Mouse (Mus musculus): ENCODE data around the gene St14.
A peak's percentile ranks its signal among the peaks of the same experiment; 100 is the strongest.
"Not testable (repeated sequence)": the region's sequence is repeated elsewhere in the genome, so short reads cannot be mapped to it uniquely, and the experiment has no call there.

Gene St14

GRCm38 (mm10) chr9:31131205-31131968, at the start of gene St14:
Gene St14, minus strand, starts transcription at chr9:31131853.
- DNase-seq: peak; percentile 70

GRCm38 (mm10) chr9:31177692-31178091, 46.0 kb upstream of the St14 start:
- DNase-seq: no peak

- no peak for DNase-seq
These were observed 44.9 kb upstream of the St14 start for GRCm38 (mm10) chr9:31176379-31177130.

GRCm38 (mm10) chr9:31175978-31176377, 44.3 kb upstream of the St14 start:
- no peak for DNase-seq

- no peak for DNase-seq
These were observed 43.7 kb upstream of the St14 start for GRCm38 (mm10) chr9:31175346-31175745.

- DNase-seq: no peak
These were observed 36.9 kb upstream of the St14 start for GRCm38 (mm10) chr9:31168356-31169093.

- DNase-seq: no peak
These were observed 35.7 kb upstream of the St14 start for GRCm38 (mm10) chr9:31167305-31167704.

- DNase-seq: not testable (repeated sequence)
These were observed 33.9 kb upstream of the St14 start for GRCm38 (mm10) chr9:31165505-31165904.

GRCm38 (mm10) chr9:31163327-31163726, 31.7 kb upstream of the St14 start:
- DNase-seq: no peak

GRCm38 (mm10) chr9:31162911-31163310, 31.3 kb upstream of the St14 start:
- DNase-seq: no peak

- peak; percentile 39 for DNase-seq
These were observed 28.3 kb upstream of the St14 start for GRCm38 (mm10) chr9:31159910-31160309.

- DNase-seq: no peak
These were observed 24.9 kb upstream of the St14 start for GRCm38 (mm10) chr9:31156594-31156993.

- DNase-seq: peak; percentile 12
These were observed 19.4 kb upstream of the St14 start for GRCm38 (mm10) chr9:31151050-31151449.

GRCm38 (mm10) chr9:31148135-31148534, 16.5 kb upstream of the St14 start:
- no peak for DNase-seq

GRCm38 (mm10) chr9:31145272-31145925, 13.7 kb upstream of the St14 start:
- no peak for DNase-seq

- DNase-seq: no peak
These were observed 11.3 kb upstream of the St14 start for GRCm38 (mm10) chr9:31142924-31143323.

- no peak for DNase-seq
These were observed 1.5 kb upstream of the St14 start for GRCm38 (mm10) chr9:31133131-31133530.

- peak; percentile 15 for DNase-seq
These were observed 1.1 kb downstream of the St14 start for GRCm38 (mm10) chr9:31130357-31131204.

- peak; percentile 16 for DNase-seq
These were observed 1.7 kb downstream of the St14 start for GRCm38 (mm10) chr9:31129956-31130355.

- no peak for DNase-seq
These were observed 3.7 kb downstream of the St14 start for GRCm38 (mm10) chr9:31127876-31128465.

GRCm38 (mm10) chr9:31126079-31126478, 5.6 kb downstream of the St14 start:
- DNase-seq: no peak

Data from thymus, postnatal 14 days (tissue).